Mouse (Mus musculus) CH12.LX (cell line): ENCODE measurements at regions not wholly inside any gene's neighbourhood (a gene's known extent, or its start where the extent isn't known, plus 50 kb on each side); places are given as distances from the start of the nearest gene placed in this dataset.

Source experiments
- CTCF ChIP-seq, 2 experiments: IDR thresholded peaks in 1 of 2; conservative IDR thresholded peaks in 1 of 2; 2 replicates each; pipeline ENCODE4 v1.5.1; 2011 to 2012; ENCODE audit warnings: low read depth in 2 of 2, low read length in 2 of 2, improper control_type of control experiment in 1 of 2, inconsistent platforms in 1 of 2, mild to moderate bottlenecking in 1 of 2, moderate library complexity in 1 of 2
- EP300 ChIP-seq: IDR thresholded peaks from 2 replicates; pipeline ENCODE4 v1.6.1; 2011; ENCODE audit warnings: low read length, improper control_type of control experiment
- HCFC1 ChIP-seq: IDR thresholded peaks from 2 replicates; pipeline ENCODE4 v1.6.1; 2012; ENCODE audit warnings: low read depth, mild to moderate bottlenecking, inconsistent platforms, low read length, improper control_type of control experiment
- POLR2A ChIP-seq: IDR thresholded peaks from 2 replicates; pipeline ENCODE4 v1.6.1; 2011; ENCODE audit warnings: low read depth, mild to moderate bottlenecking, improper control_type of control experiment, low read length
- UBTF ChIP-seq: IDR thresholded peaks from 2 replicates; pipeline ENCODE4 v1.6.1; 2012; ENCODE audit warnings: low read depth, mild to moderate bottlenecking, inconsistent platforms, low read length, improper control_type of control experiment, moderate library complexity

DNA sequence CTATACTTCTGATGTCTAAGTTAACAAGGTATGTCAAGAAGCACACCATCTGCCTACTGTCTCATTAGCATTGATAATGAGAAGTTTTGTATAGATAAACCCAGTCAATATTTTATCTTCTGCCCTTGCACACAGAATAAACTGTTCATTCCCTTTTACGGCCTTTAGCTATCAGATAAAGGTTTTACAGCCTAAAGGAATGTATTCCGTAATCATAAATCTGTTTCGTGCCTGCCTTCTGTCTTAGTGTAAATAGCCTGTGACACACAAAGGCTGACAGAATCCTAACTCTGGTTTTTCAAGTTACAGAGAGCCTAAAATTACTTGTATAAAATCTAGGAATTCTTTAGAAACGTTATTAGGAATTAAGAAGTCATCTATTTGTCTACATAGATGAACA, 97.6 kb upstream of the Kctd3 start:
- TF ChIP-seq CTCF (conservative IDR thresholded peaks at IDR 0.05 in 1 of 2, IDR thresholded peaks at IDR 0.05 in 1 of 2; ENCODE audit: low read depth in 2 of 2, low read length in 2 of 2) (no peak), UBTF (no peak), POLR2A (no peak), EP300 (no peak), HCFC1 (no peak)
